Mouse (Mus musculus) thymus, adult 2 months (tissue): ENCODE results near the gene Mrc1. TPM values are rescaled to one million over a fixed set of nuclear protein-coding genes. Genes with fewer than 3 reads are reported as not detected.
"Not testable (repeated sequence)": the region's sequence is repeated elsewhere in the genome, so short reads cannot be mapped to it uniquely, and the experiment has no call there.

Source experiments
- DNase-seq: peaks from one replicate; pipeline ENCODE4 v3.0.0; 2021
- H3K27ac ChIP-seq: fragments of 200-500 bp; 2 replicates; pipeline ENCODE4 v1.5.1; 2012; ENCODE audit warnings: low read length, control low read depth; ENCODE audit not compliant: control insufficient read depth, insufficient read depth
- H3K27me3 ChIP-seq: fragments of 200-500 bp; 2 replicates; pipeline ENCODE4 v1.6.1; 2012; ENCODE audit warnings: mild to moderate bottlenecking, low read length, moderate library complexity, mixed read lengths; ENCODE audit not compliant: control insufficient read depth, insufficient read depth
- H3K36me3 ChIP-seq: fragments of 200-500 bp; 2 replicates; pipeline ENCODE4 v1.6.1; 2012; ENCODE audit warnings: mild to moderate bottlenecking, low read length, moderate library complexity; ENCODE audit not compliant: control insufficient read depth, insufficient read depth
- H3K4me1 ChIP-seq: fragments of 200-500 bp; replicated peaks from 2 replicates; pipeline ENCODE4 v1.6.1; 2012; ENCODE audit warnings: low read length; ENCODE audit not compliant: control insufficient read depth, insufficient read depth
- H3K4me3 ChIP-seq: fragments of 200-500 bp; 2 replicates; pipeline ENCODE4 v1.5.1; 2012; ENCODE audit warnings: mild to moderate bottlenecking, low read length, control low read depth, moderate library complexity; ENCODE audit not compliant: control insufficient read depth, insufficient read depth
- CTCF ChIP-seq: fragments of 200-500 bp; IDR thresholded peaks from 2 replicates; pipeline ENCODE4 v1.5.1; 2012; ENCODE audit warnings: mild to moderate bottlenecking, control low read depth, low read length, moderate library complexity, borderline replicate concordance; ENCODE audit not compliant: control insufficient read depth, poor library complexity, insufficient read depth; ENCODE audit errors: extremely low read depth
- POLR2A ChIP-seq: fragments of 200-500 bp; IDR thresholded peaks from 2 replicates; pipeline ENCODE4 v1.6.1; 2012; ENCODE audit warnings: mild to moderate bottlenecking, low read length, control low read depth, moderate library complexity; ENCODE audit not compliant: control insufficient read depth, poor library complexity, insufficient read depth; ENCODE audit errors: extremely low read depth
- WGBS: fragments of 180-500 bp; shearing (Covaris S2); methylation state at CpG from one replicate; pipeline ENCODE4 v1.1.7; 2018; 5-methylcytosine and 5-hydroxymethylcytosine counted together
- polyA plus RNA-seq: library from polyadenylated mRNA; depleted of rRNA; stranded (reverse); fragments of >200 nt; gene quantifications from 2 replicates; pipeline ENCODE4 v1.2.3, GENCODE M21; 2012; rRNA removed

Gene Mrc1
- polyA plus RNA-seq = 2.5 and 2.6 TPM in 2 replicates

GRCm38 (mm10) chr2:14229149-14229548 lies at the start of gene Mrc1:
Mrc1 (plus strand) TSS chr2:14229392.
- no peaks in the 10 kb centered on the region for H3K27me3 ChIP-seq
- WGBS = 53% methylated on average over 3 of the region's 3 CpGs
- no peak within 1 kb of the TSS for H3K27ac ChIP-seq
- peak; percentile 4 for DNase-seq
- H3K4me3 ChIP-seq = no peak within 1 kb of the TSS
- TF ChIP-seq CTCF = no peak
- TF ChIP-seq POLR2A = no peak
- no peaks in the 10 kb centered on the region for H3K36me3 ChIP-seq
- 0 out of 2 replicates have a peak, but pooled peaks cover 2% of the 10 kb centered on the region for H3K4me1 ChIP-seq

GRCm38 (mm10) chr2:14184375-14184774 lies 44.8 kb upstream of the Mrc1 start:
- Histone ChIP-seq H3K4me3 (no peak overlapping the region), H3K27ac (no peak overlapping the region), H3K36me3 (no peaks in the 10 kb centered on the region), H3K4me1 (no peaks in the 10 kb centered on the region), H3K27me3 (no peaks in the 10 kb centered on the region)
- no peak for DNase-seq
- no peak for TF ChIP-seq POLR2A
- TF ChIP-seq CTCF = no peak

- DNase-seq = no peak
- Histone ChIP-seq H3K27me3 (no peaks in the 10 kb centered on the region), H3K36me3 (no peaks in the 10 kb centered on the region), H3K4me3 (no peak overlapping the region), H3K4me1 (peaks cover 4% of the 10 kb centered on the region; the same call in 1 of the 2 replicates), H3K27ac (no peak overlapping the region)
- 73% methylated on average over 4 of the region's 4 CpGs for WGBS
- no peak for TF ChIP-seq CTCF
- no peak for TF ChIP-seq POLR2A
These were observed 38.5 kb upstream of the Mrc1 start for GRCm38 (mm10) chr2:14190684-14191083.

- no peaks in the 10 kb centered on the region for H3K36me3 ChIP-seq
- no peaks in the 10 kb centered on the region for H3K27me3 ChIP-seq
- no peak overlapping the region for H3K4me3 ChIP-seq
- DNase-seq = no peak
- H3K4me1 ChIP-seq = peaks cover 4% of the 10 kb centered on the region; the same call in 1 of the 2 replicates
- TF ChIP-seq CTCF = no peak
- no peak for TF ChIP-seq POLR2A
- WGBS = 68% methylated on average over 4 of the region's 4 CpGs
- H3K27ac ChIP-seq = no peak overlapping the region
These were observed 37.6 kb upstream of the Mrc1 start for GRCm38 (mm10) chr2:14191601-14192000.

GRCm38 (mm10) chr2:14192046-14192445 lies 37.1 kb upstream of the Mrc1 start:
- Histone ChIP-seq H3K36me3 (no peaks in the 10 kb centered on the region), H3K4me3 (no peak overlapping the region), H3K27me3 (no peaks in the 10 kb centered on the region), H3K27ac (no peak overlapping the region), H3K4me1 (peaks cover 4% of the 10 kb centered on the region; the same call in 1 of the 2 replicates)
- TF ChIP-seq CTCF (no peak), POLR2A (no peak)
- no peak for DNase-seq
- WGBS = 48% methylated on average over 6 of the region's 6 CpGs

GRCm38 (mm10) chr2:14198325-14198903 lies 30.8 kb upstream of the Mrc1 start:
- H3K27me3 ChIP-seq, H3K4me1 ChIP-seq, H3K36me3 ChIP-seq, DNase-seq, H3K27ac ChIP-seq, H3K4me3 ChIP-seq: not testable (repeated sequence)
- no CpG with 5 or more reads among the region's 2 CpGs for WGBS

- 28% methylated on average over 2 of the region's 2 CpGs for WGBS
- no peak for DNase-seq
These were observed 29.6 kb upstream of the Mrc1 start for GRCm38 (mm10) chr2:14199621-14200020.

GRCm38 (mm10) chr2:14200879-14201445 lies 28.2 kb upstream of the Mrc1 start:
- not testable (repeated sequence) for H3K4me1 ChIP-seq, H3K27ac ChIP-seq, H3K27me3 ChIP-seq, DNase-seq, H3K4me3 ChIP-seq, H3K36me3 ChIP-seq
- 82% methylated on average over 1 of the region's 2 CpGs for WGBS

More at GRCm38 (mm10) chr2:14199621-14200020, 29.6 kb upstream of the Mrc1 start:
- TF ChIP-seq CTCF (no peak), POLR2A (no peak)
- Histone ChIP-seq H3K4me1 (no peaks in the 10 kb centered on the region), H3K27ac (no peak overlapping the region), H3K4me3 (no peak overlapping the region), H3K36me3 (no peaks in the 10 kb centered on the region), H3K27me3 (no peaks in the 10 kb centered on the region)
